Mouse (Mus musculus) neural tube, embryonic 14.5 days (tissue): ENCODE results near the gene Phlda2. TPM values are rescaled to one million over a fixed set of nuclear protein-coding genes. Genes with fewer than 3 reads are reported as not detected.
A peak's percentile ranks its signal among the peaks of the same experiment; 100 is the strongest.

Experiments used
- ATAC-seq: fragments of 200-750 bp; cut with Nextera tagmentation; 2 replicates; pipeline ENCODE4 v1.8.0; 2017; ENCODE audit warnings: low read depth, mild to moderate bottlenecking, moderate TSS enrichment, moderate library complexity
- H3K27ac ChIP-seq: fragments of 300-500 bp; sonication (generic); 2 replicates; pipeline ENCODE4 v1.5.1; 2014; ENCODE audit warnings: low read depth, mild to moderate bottlenecking, control low read depth, low read length, moderate library complexity, mixed read lengths
- H3K27me3 ChIP-seq: fragments of 300-500 bp; sonication (generic); 2 replicates; pipeline ENCODE4 v1.6.1; 2014; ENCODE audit warnings: low read length; ENCODE audit not compliant: control insufficient read depth, insufficient read depth
- H3K36me3 ChIP-seq: fragments of 300-500 bp; sonication (generic); 2 replicates; pipeline ENCODE4 v1.6.1; 2014; ENCODE audit warnings: low read length, mixed read lengths; ENCODE audit not compliant: control insufficient read depth, insufficient read depth
- H3K4me1 ChIP-seq: fragments of 300-500 bp; sonication (generic); 2 replicates; pipeline ENCODE4 v1.6.1; 2014; ENCODE audit warnings: low read length; ENCODE audit not compliant: control insufficient read depth, insufficient read depth
- H3K4me2 ChIP-seq: fragments of 300-500 bp; sonication (generic); 2 replicates; pipeline ENCODE4 v1.6.1; 2014; ENCODE audit warnings: mild to moderate bottlenecking, low read depth, low read length, control low read depth
- H3K4me3 ChIP-seq: fragments of 300-500 bp; sonication (generic); 2 replicates; pipeline ENCODE4 v1.5.1; 2014; ENCODE audit warnings: low read depth, low read length, control low read depth, mixed read lengths
- H3K9ac ChIP-seq: fragments of 300-500 bp; sonication (generic); replicated peaks from 2 replicates; pipeline ENCODE4 v1.6.1; 2014; ENCODE audit warnings: low read depth, mild to moderate bottlenecking, control low read depth, low read length, mixed read lengths
- H3K9me3 ChIP-seq: fragments of 300-500 bp; sonication (generic); 2 replicates; pipeline ENCODE4 v1.6.1; 2016; ENCODE audit warnings: low read length; ENCODE audit not compliant: control insufficient read depth
- WGBS: fragments of 180-500 bp; shearing (Covaris S2); extraction: QIAGEN DNeasy Blood & Tissue Kit; methylation state at CpG from one replicate; pipeline ENCODE4 v1.1.7; 2014; 5-methylcytosine and 5-hydroxymethylcytosine counted together
- polyA plus RNA-seq: library from polyadenylated mRNA; unstranded; fragments of >200 nt; fragmentation: Nextera tagmentation; extraction: Ambion mirVana; gene quantifications from 2 replicates; pipeline ENCODE4 v1.2.1, GENCODE M21; 2014

Gene Phlda2
- polyA plus RNA-seq, 1 experiment from 2014 or later, result not detected

GRCm38 (mm10) chr7:143461294-143461870 is 41.6 kb downstream of the Phlda2 start:
- H3K4me1 ChIP-seq, result peaks cover 2% of the 10 kb centered on the region; the same call in 1 of the 2 replicates
- 50% methylated on average over 17 of the region's 32 CpGs for WGBS
- H3K36me3 ChIP-seq, result no peaks in the 10 kb centered on the region
- ATAC-seq, result peak; percentile 42
- H3K9me3 ChIP-seq, result peaks cover 3% of the 10 kb centered on the region; the same call in 1 of the 2 replicates
- H3K27ac ChIP-seq, result peak overlapping the region; percentile 74
- no peaks in the 10 kb centered on the region for H3K27me3 ChIP-seq
- H3K9ac ChIP-seq, result no peak overlapping the region
- H3K4me2 ChIP-seq, result peak overlapping the region; percentile 38
- peak overlapping the region; percentile 52 for H3K4me3 ChIP-seq

DNA sequence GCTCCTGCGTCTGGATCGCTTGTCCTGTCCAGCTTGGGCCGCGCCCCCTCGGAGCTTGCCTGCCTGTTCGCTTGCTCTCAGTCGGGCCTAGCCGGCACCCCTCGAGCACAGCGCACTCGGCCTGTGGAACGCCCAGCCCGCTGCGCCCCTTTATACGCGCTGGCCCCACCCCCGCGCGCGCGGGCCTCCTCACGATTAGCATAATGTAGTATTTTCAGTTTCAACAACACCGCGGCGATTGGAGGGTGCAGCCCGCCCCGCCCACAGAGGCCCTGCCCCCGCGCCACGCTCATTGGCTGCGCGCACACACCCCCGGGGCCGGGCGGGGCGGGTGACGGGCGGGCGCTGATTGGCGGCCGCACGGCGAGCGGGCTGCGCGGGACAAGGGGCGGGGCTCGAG is 42.1 kb downstream of the Phlda2 start, which contains the start of gene Cdkn1c:
Cdkn1c (minus strand) TSS at position 177 of the 400 bp plus-strand sequence.
- peak; percentile 86 for ATAC-seq
- WGBS, result 43% methylated on average over 28 of the region's 48 CpGs
- Histone ChIP-seq H3K4me1 (peaks cover 2% of the 10 kb centered on the region; the same call in 1 of the 2 replicates), H3K27me3 (no peaks in the 10 kb centered on the region), H3K9me3 (peaks cover 3% of the 10 kb centered on the region; the same call in 1 of the 2 replicates), H3K4me2 (peak within 1 kb of the TSS; percentile 57), H3K36me3 (no peaks in the 10 kb centered on the region), H3K27ac (peak within 1 kb of the TSS; percentile 74), H3K9ac (peak within 1 kb of the TSS; percentile 76), H3K4me3 (peak within 1 kb of the TSS; percentile 52)

DNA sequence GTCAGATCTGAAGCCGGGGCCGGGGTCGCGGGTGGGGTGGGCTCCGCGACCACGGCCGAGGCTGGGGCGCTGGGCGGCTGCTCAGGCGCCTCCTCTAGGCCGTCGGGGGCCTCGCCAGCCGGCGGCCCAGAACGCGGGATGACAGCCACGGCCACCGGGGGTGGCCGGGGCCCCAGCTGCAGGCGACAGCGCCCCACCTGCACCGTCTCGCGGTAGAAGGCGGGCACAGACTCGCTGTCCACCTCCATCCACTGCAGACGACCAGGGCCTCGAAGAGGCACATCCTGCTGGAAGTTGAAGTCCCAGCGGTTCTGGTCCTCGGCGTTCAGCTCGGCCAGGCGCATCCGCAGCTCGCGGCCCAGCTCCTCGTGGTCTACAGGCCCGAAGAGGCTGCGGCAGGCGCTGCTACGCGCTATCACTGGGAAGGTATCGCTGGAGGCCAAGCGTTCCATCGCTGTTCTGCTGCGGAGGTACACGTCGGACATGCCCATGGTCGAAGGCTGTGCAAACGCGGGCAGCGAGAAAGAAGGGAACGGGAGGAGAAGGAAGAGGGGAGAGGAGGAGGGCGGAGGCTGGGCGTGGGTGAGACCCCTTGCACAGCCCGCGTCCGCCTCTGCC is 42.6 kb downstream of the Phlda2 start:
- Histone ChIP-seq H3K27ac (peak overlapping the region; percentile 71), H3K4me1 (peaks cover 2% of the 10 kb centered on the region; the same call in 1 of the 2 replicates), H3K4me2 (peak overlapping the region; percentile 57), H3K9ac (peak overlapping the region; percentile 76), H3K36me3 (no peaks in the 10 kb centered on the region), H3K27me3 (no peaks in the 10 kb centered on the region), H3K4me3 (peak overlapping the region; percentile 52), H3K9me3 (peaks cover 3% of the 10 kb centered on the region; the same call in 1 of the 2 replicates)
- 29% methylated on average over 59 of the region's 60 CpGs for WGBS
- peak; percentile 25 for ATAC-seq

- ATAC-seq, result 0 out of 2 replicates have a peak, but pooled peaks have one; percentile 5
- Histone ChIP-seq H3K36me3 (no peaks in the 10 kb centered on the region), H3K27me3 (no peaks in the 10 kb centered on the region), H3K4me3 (peak overlapping the region; percentile 52), H3K9me3 (peaks cover 3% of the 10 kb centered on the region; the same call in 1 of the 2 replicates), H3K4me1 (peaks cover 2% of the 10 kb centered on the region; the same call in 1 of the 2 replicates), H3K9ac (peak overlapping the region; percentile 76), H3K4me2 (peak overlapping the region; percentile 57), H3K27ac (peak overlapping the region; percentile 71)
- 33% methylated on average over 78 of the region's 100 CpGs for WGBS
Measured at GRCm38 (mm10) chr7:143459332-143460211, 43.4 kb downstream of the Phlda2 start.

GRCm38 (mm10) chr7:143458963-143459331 is 44.0 kb downstream of the Phlda2 start:
- H3K36me3 ChIP-seq, result no peaks in the 10 kb centered on the region
- peak overlapping the region; percentile 76 for H3K9ac ChIP-seq
- WGBS, result 25% methylated on average over 38 of the region's 38 CpGs
- peak overlapping the region; percentile 57 for H3K4me2 ChIP-seq
- peak overlapping the region; percentile 71 for H3K27ac ChIP-seq
- peak overlapping the region; percentile 52 for H3K4me3 ChIP-seq
- H3K9me3 ChIP-seq, result peaks cover 3% of the 10 kb centered on the region; the same call in 1 of the 2 replicates
- no peak for ATAC-seq
- peaks cover 2% of the 10 kb centered on the region; the same call in 1 of the 2 replicates for H3K4me1 ChIP-seq
- H3K27me3 ChIP-seq, result no peaks in the 10 kb centered on the region

Other genes with a start within 250 kb of the Phlda2 start
- gene Cdkn1c, start 42.1 kb downstream of the Phlda2 start, polyA plus RNA-seq, result 252 and 338 TPM in 2 replicates
- gene Slc22a18, start 29.4 kb downstream of the Phlda2 start, polyA plus RNA-seq, result 0.31 and 0.63 TPM in 2 replicates
- 154 and 165 TPM in 2 replicates for gene Nap1l4, start 46.0 kb upstream of the Phlda2 start, polyA plus RNA-seq
- 65.0 and 67.2 TPM in 2 replicates for gene Cars, start 96.9 kb upstream of the Phlda2 start, polyA plus RNA-seq
- gene Tnfrsf26, start 125.6 kb upstream of the Phlda2 start, polyA plus RNA-seq, result 0.17 TPM in 1 of 2 replicates, not detected in the other
- gene Tnfrsf22, start 146.5 kb upstream of the Phlda2 start, polyA plus RNA-seq, result 3.2 and 5.7 TPM in 2 replicates
- gene Tnfrsf23, start 182.7 kb upstream of the Phlda2 start, polyA plus RNA-seq, result 0.98 and 1.3 TPM in 2 replicates